Mouse (Mus musculus) heart, embryonic 15.5 days (tissue): ENCODE measurements around the gene Pck1. TPM values are rescaled to one million over a fixed set of nuclear protein-coding genes. Genes with fewer than 3 reads are reported as not detected.
A peak's percentile ranks its signal among the peaks of the same experiment; 100 is the strongest.

Experiments
- ATAC-seq: fragments of 200-750 bp; cut with Nextera tagmentation; replicated peaks from 2 replicates; pipeline ENCODE4 v1.8.0; 2017; ENCODE audit warnings: low read depth, moderate TSS enrichment; ENCODE audit not compliant: insufficient number of reproducible peaks, insufficient read depth, low FRiP score
- H3K27ac ChIP-seq: fragments of 300-500 bp; sonication (generic); 2 replicates; pipeline ENCODE4 v1.5.1; 2015; ENCODE audit warnings: mild to moderate bottlenecking, inconsistent platforms
- H3K27me3 ChIP-seq: fragments of 300-500 bp; sonication (generic); 2 replicates; pipeline ENCODE4 v1.6.1; 2015; ENCODE audit warnings: inconsistent platforms
- H3K36me3 ChIP-seq: fragments of 300-500 bp; sonication (generic); 2 replicates; pipeline ENCODE4 v1.6.1; 2015; ENCODE audit warnings: mild to moderate bottlenecking, inconsistent platforms
- H3K4me1 ChIP-seq: fragments of 300-500 bp; sonication (generic); replicated peaks from 2 replicates; pipeline ENCODE4 v1.6.1; 2015; ENCODE audit warnings: inconsistent platforms
- H3K4me2 ChIP-seq: fragments of 300-500 bp; sonication (generic); 2 replicates; pipeline ENCODE4 v1.6.1; 2015; ENCODE audit warnings: inconsistent platforms, mild to moderate bottlenecking, moderate library complexity
- H3K4me3 ChIP-seq: fragments of 300-500 bp; sonication (generic); 2 replicates; pipeline ENCODE4 v1.5.1; 2015; ENCODE audit warnings: mild to moderate bottlenecking, inconsistent platforms
- H3K9ac ChIP-seq: fragments of 300-500 bp; sonication (generic); 2 replicates; pipeline ENCODE4 v1.6.1; 2015; ENCODE audit warnings: mild to moderate bottlenecking, inconsistent platforms
- H3K9me3 ChIP-seq: fragments of 300-500 bp; sonication (generic); replicated peaks from 2 replicates; pipeline ENCODE4 v1.6.1; 2016; ENCODE audit warnings: inconsistent platforms
- WGBS: fragments of 180-500 bp; shearing (Covaris S2); methylation state at CpG from one replicate; pipeline ENCODE4 v1.1.7; 2015; ENCODE audit warnings: mixed read lengths; 5-methylcytosine and 5-hydroxymethylcytosine counted together
- polyA plus RNA-seq: library from polyadenylated mRNA; unstranded; fragments of >200 nt; fragmentation: Nextera tagmentation; extraction: Ambion mirVana; gene quantifications from 2 replicates; pipeline ENCODE4 v1.2.1, GENCODE M21; 2015

Gene Pck1
- polyA plus RNA-seq, 1 experiment from 2014 or later, result 0.10 TPM

DNA sequence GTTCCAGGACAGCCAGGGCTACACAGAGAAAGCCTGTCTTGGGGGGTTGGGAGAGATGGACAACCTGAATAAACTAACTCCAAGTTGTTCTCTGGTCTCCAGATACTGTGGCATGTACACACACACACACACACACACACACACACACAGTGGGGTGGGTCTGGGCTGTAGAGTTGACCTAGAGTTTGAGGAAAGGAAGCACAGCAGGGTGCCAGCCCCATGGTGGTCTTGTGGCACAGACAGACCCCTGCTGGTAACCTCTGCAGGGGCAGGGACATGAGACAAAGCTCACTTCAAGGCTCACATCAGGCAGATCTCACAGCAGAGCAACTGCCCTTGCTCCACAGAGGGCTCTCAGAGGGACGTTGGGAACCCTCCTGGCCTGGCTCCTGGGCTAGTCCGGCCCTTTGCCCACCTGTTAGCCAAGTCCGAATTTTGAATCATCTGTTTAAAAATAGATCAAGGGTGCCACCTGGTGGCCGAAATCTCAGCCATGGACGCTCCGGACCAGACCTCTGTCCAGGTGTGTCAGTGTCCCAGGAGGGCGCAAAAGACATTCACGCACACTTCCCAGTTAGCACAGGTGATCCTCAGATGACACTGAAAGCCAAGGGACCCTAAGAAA lies 31.1 kb downstream of the Pck1 start:
- 6% methylated on average over 8 of the region's 8 CpGs for WGBS
- ATAC-seq, result no peak
- H3K4me3 ChIP-seq, result no peak overlapping the region
- peaks cover 3% of the 10 kb centered on the region; the same call in 1 of the 2 replicates for H3K4me1 ChIP-seq
- H3K36me3 ChIP-seq, result no peaks in the 10 kb centered on the region
- H3K27ac ChIP-seq, result no peak overlapping the region
- no peaks in the 10 kb centered on the region for H3K9me3 ChIP-seq
- no peak overlapping the region for H3K4me2 ChIP-seq
- H3K27me3 ChIP-seq, result peaks cover 23% of the 10 kb centered on the region
- no peak overlapping the region for H3K9ac ChIP-seq

DNA sequence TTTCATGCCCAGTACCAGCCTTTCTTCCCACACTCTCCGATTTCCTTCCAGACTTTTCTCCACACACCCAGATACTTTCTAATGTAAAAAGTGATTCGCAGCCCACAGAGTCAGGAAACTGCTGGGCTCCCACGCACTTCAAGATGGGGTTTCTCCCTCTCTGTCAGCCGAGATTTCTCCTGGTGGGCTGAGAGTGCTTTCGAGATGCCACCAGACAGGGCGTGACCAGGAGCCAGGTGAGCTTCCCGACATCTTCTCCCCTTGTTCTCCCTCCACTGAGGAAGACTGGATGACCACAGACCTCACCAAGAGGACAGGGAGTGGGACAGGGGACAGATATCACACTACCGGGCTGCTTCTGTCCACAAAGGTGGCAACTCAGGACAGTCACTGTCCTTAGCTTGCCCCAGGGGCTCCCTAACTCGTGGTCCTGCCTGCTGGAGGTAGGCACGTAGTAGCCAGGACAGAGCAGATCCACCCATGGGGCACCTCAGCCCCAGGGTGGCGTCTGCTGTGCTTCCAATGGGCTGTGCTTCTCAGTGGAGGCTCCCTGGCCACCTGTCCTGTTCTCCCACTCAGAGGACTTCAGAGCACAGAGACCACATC lies 31.7 kb downstream of the Pck1 start:
- WGBS, result 53% methylated on average over 11 of the region's 11 CpGs
- Histone ChIP-seq H3K4me1 (peaks cover 3% of the 10 kb centered on the region; the same call in 1 of the 2 replicates), H3K4me2 (no peak overlapping the region), H3K4me3 (no peak overlapping the region), H3K9ac (no peak overlapping the region), H3K36me3 (no peaks in the 10 kb centered on the region), H3K27ac (no peak overlapping the region), H3K9me3 (no peaks in the 10 kb centered on the region), H3K27me3 (peaks cover 21% of the 10 kb centered on the region)
- no peak for ATAC-seq

DNA sequence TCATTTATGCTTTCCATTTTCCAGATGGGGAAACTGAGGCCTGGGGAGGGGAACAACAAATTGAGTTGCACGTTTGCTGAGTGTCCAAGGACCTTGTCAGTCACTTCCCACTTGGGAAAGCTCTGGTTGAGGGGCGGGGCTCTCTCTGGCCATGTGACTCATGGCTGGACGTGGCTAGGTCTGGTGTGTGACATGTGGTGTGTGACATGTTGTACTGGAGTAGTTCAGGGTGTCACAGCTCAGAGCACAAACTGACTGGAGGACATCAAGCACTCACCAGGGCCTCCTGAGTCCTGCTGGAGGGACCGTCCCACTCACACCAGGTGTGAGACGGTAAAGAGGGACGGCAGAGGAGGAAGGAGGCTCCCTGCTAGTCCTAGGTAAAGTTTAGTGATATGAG lies 32.4 kb downstream of the Pck1 start:
- H3K4me3 ChIP-seq, result no peak overlapping the region
- ATAC-seq, result no peak
- WGBS, result 54% methylated on average over 6 of the region's 6 CpGs
- H3K4me1 ChIP-seq, result peaks cover 3% of the 10 kb centered on the region; the same call in 1 of the 2 replicates
- H3K27ac ChIP-seq, result no peak overlapping the region
- H3K9ac ChIP-seq, result no peak overlapping the region
- H3K4me2 ChIP-seq, result no peak overlapping the region
- H3K27me3 ChIP-seq, result peaks cover 21% of the 10 kb centered on the region
- H3K9me3 ChIP-seq, result no peaks in the 10 kb centered on the region
- H3K36me3 ChIP-seq, result no peaks in the 10 kb centered on the region

DNA sequence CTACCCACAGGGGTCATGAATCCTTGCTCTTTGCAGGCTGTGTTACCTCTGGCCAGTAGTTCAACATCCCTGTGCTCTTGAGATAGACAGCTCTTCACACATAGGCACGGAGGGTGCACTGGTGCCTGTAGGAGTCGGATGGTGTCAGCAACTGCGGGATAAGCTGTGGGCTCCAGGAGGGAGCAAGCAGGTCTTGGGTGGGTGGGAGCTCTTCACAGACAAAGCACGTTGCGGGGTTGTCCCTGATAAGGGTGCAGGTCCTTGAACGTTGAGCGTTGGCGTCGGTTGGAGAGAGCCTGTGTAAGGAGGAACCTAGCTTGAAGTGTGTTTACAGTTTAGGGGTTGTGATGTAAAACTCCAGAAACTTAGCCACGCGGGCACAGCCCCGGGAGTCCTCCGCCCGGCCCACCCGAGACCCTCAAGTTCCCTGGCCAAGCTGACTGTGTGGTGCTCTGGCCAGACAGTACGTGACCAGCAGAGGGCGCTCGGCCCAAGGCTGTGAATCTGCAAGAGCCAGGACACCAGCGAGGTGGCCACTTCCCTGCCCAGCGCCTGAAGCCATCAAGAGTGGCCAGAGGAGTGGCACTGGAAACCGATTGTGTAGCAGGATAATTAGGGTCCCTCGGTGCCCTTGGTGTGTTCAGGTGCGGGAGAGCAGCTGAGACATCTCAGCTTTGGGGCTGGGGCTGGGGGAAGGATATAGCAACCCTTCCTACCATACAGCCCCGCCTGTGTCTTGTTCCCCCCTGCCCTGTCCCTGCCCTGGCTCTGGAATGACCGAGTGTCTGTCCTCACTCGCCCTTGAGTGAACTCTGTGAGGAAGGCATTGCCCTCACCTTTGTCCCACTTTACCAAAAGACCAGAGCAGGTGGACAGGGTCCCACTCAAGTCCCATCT lies 33.4 kb downstream of the Pck1 start:
- Histone ChIP-seq H3K4me2 (no peak overlapping the region), H3K4me3 (no peak overlapping the region), H3K27me3 (peaks cover 17% of the 10 kb centered on the region), H3K9ac (no peak overlapping the region), H3K4me1 (peaks cover 3% of the 10 kb centered on the region; the same call in 1 of the 2 replicates), H3K27ac (no peak overlapping the region), H3K9me3 (no peaks in the 10 kb centered on the region), H3K36me3 (no peaks in the 10 kb centered on the region)
- ATAC-seq, result 0 out of 2 replicates have a peak, but pooled peaks have one; percentile 32
- 24% methylated on average over 26 of the region's 26 CpGs for WGBS

DNA sequence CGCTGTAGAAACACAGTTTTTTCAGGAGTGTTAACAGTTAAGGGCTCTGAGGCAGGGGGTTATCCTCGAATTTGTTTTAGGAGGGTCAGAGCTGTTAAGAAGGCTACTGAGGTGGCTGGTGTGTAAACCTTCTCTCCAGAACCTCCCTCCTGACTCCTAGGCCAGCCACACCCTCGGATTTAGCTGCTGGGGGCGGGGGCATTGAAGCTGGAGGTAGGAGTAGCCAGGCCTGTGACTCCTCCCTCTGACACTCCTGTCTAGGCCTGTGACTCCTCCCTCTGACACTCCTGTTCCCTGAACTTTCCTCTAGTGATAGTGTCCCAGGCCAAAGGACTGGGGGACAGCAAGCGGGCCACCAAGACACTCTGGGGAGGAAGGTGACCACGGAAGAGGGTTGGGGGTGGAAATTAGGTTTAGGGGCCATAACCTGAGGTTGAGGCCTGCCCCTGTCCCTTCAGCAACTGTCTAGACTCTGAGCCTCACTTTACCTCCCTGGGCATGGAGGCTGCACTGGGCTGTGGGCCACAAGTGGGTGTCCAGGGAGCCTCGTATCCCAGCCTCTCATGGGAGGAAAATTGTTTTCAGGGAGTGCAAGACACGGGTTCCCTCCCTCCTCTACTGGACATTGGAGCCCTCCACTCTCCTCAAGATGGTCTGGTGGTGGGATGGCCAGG lies 34.5 kb downstream of the Pck1 start:
- WGBS, result 34% methylated on average over 8 of the region's 8 CpGs
- no peaks in the 10 kb centered on the region for H3K36me3 ChIP-seq
- H3K27me3 ChIP-seq, result peaks cover 17% of the 10 kb centered on the region
- H3K9me3 ChIP-seq, result no peaks in the 10 kb centered on the region
- H3K4me2 ChIP-seq, result no peak overlapping the region
- H3K27ac ChIP-seq, result no peak overlapping the region
- no peak for ATAC-seq
- H3K4me3 ChIP-seq, result no peak overlapping the region
- peaks cover 3% of the 10 kb centered on the region; the same call in 1 of the 2 replicates for H3K4me1 ChIP-seq
- H3K9ac ChIP-seq, result no peak overlapping the region

DNA sequence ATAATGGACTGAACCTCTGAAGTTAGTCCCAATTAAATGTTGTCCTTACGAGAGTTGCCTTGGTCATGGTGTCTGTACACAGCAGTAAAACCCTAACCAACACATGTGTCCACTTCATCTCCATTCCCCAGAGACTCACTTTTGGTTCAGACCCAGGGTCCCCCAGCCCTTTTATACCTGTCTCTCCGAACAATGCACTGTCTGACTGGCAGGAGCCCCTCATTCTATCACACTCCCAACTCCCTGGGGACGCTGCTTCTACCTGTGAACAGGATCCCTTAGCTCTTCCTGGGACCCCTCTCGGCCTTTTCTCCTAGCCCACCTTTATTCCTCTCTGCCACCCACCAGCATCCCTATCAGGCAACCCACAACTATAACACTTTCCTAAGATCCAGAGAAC lies 41.9 kb downstream of the Pck1 start:
- no peak overlapping the region for H3K9ac ChIP-seq
- H3K27me3 ChIP-seq, result no peaks in the 10 kb centered on the region
- no peak for ATAC-seq
- 72% methylated on average over 4 of the region's 4 CpGs for WGBS
- H3K4me1 ChIP-seq, result no peaks in the 10 kb centered on the region
- no peaks in the 10 kb centered on the region for H3K36me3 ChIP-seq
- H3K9me3 ChIP-seq, result no peaks in the 10 kb centered on the region
- H3K27ac ChIP-seq, result no peak overlapping the region
- no peak overlapping the region for H3K4me3 ChIP-seq
- no peak overlapping the region for H3K4me2 ChIP-seq

DNA sequence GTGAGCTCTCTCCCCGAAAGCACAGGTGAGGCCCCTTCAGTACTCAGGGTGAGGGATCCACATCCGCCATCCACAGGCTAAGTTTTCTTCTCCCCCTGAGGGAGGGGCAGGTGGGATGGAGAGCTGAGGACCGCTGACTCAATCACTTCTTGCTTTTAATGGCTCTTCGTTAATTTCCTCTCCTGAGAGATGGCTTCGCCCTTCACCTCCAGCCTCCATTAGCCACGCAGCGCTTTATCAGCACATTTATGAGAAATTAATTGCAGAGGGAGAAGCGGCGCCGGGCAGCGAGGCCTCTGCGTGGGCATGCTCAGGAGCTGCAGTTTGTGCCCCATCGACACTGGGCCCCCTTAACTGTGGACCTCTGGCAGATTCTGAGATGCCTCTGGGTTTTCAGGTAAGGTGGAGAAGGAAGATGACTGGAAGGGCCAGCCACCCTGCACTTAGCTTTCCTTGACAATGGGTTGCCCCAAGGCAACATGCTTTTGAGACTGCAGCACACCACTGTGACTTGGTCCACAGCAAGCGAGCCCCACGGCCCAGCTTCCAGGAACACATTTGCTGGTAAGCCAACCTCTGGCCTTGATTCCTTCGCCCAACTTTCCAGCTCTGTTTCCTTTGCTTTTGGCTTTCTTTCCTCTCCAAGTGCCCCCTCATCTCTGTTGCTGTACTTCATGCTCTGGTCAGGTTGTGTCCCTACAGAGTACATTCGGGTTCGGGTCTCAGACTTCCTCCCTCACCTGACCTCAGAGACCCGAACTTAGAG lies 50.3 kb downstream of the Pck1 start:
- Histone ChIP-seq H3K4me2 (no peak overlapping the region), H3K4me1 (no peaks in the 10 kb centered on the region), H3K4me3 (no peak overlapping the region), H3K9me3 (no peaks in the 10 kb centered on the region), H3K36me3 (no peaks in the 10 kb centered on the region), H3K27ac (no peak overlapping the region), H3K27me3 (no peaks in the 10 kb centered on the region), H3K9ac (no peak overlapping the region)
- WGBS, result 87% methylated on average over 19 of the region's 19 CpGs
- ATAC-seq, result no peak

DNA sequence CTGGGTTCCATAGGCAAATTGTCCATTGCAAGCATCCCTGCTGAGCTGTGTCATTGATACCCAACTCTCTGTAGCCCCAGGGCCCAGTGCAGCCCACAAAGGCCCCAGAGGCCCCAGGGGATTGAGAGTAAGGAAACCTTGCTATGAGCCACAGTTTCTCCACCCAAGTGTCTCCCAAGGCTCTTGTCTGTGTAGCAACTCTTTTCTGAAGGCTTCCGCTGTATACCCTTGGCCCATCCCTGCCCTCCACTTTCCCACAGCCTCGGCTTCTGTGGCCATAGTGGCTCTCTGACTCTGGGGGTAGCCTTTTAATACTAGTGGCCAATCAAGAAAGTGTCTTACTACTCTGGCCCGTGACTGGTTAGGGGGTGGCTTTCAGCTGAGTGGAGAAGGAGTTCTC lies 50.9 kb downstream of the Pck1 start:
- no peaks in the 10 kb centered on the region for H3K9me3 ChIP-seq
- H3K27ac ChIP-seq, result no peak overlapping the region
- no peaks in the 10 kb centered on the region for H3K36me3 ChIP-seq
- ATAC-seq, result no peak
- H3K4me3 ChIP-seq, result no peak overlapping the region
- no peaks in the 10 kb centered on the region for H3K4me1 ChIP-seq
- 72% methylated on average over 3 of the region's 3 CpGs for WGBS
- no peak overlapping the region for H3K4me2 ChIP-seq
- no peaks in the 10 kb centered on the region for H3K27me3 ChIP-seq
- no peak overlapping the region for H3K9ac ChIP-seq

DNA sequence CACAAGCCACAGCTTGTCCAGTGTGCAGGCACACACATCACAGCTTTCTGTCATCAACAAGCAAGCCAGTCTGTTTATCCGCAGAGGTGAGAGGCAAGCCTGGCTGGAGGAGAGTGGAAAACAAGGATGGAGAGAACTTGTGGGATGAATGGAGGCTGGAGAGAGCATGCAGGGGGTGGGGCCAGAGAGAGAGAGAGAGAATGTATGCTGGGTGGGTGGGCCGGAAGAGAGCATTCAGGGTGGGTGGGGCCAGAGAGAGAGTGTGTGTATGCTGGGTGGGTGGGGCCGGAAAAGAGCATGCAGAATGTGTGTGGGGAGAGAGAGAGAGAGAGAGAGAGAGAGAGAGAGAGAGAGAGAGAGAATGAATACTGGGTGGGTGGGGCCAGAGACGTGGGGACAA lies 51.8 kb downstream of the Pck1 start:
- no peak overlapping the region for H3K9ac ChIP-seq
- H3K36me3 ChIP-seq, result no peaks in the 10 kb centered on the region
- H3K9me3 ChIP-seq, result no peaks in the 10 kb centered on the region
- H3K4me3 ChIP-seq, result no peak overlapping the region
- H3K4me2 ChIP-seq, result no peak overlapping the region
- 55% methylated on average over 4 of the region's 4 CpGs for WGBS
- H3K27me3 ChIP-seq, result no peaks in the 10 kb centered on the region
- H3K27ac ChIP-seq, result no peak overlapping the region
- no peaks in the 10 kb centered on the region for H3K4me1 ChIP-seq
- no peak for ATAC-seq

DNA sequence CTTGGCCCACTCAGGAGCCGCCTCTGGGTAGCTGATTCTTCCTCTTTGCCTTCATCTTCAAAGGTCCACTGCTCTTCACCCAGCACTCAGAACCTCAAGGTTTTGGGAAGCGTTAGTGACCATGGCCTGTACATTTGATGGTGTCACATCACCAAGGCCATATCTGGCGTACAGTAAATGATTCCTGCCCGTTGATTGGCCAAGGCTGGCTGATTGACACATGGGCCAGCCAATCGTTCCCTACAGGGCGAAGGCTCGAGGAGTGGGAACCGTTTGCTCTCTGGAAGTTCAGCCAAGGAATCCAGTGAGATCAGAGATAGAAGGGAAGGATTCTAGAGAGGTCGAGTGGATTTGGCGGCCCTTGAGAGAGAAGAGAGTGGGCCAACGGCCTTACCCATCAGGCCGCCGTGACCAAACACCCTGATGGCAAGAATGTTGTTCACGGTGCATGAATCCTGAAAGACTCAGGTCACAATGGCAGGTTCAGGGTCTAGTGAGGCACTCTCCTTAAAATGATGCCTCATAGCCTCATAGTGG lies 52.8 kb downstream of the Pck1 start:
- Histone ChIP-seq H3K27me3 (no peaks in the 10 kb centered on the region), H3K4me2 (no peak overlapping the region), H3K9ac (no peak overlapping the region), H3K4me1 (no peaks in the 10 kb centered on the region), H3K27ac (no peak overlapping the region), H3K4me3 (no peak overlapping the region), H3K36me3 (no peaks in the 10 kb centered on the region), H3K9me3 (no peaks in the 10 kb centered on the region)
- 87% methylated on average over 14 of the region's 14 CpGs for WGBS
- ATAC-seq, result no peak
